Mouse (Mus musculus) regulatory T cell (primary cell): ENCODE measurements at regions not wholly inside any gene's neighbourhood (a gene's known extent, or its start where the extent isn't known, plus 50 kb on each side); places are given as distances from the start of the nearest gene placed in this dataset.

Experiments used
- in situ Hi-C: fragments of 300-600 bp; cut with MboI, MseI; formaldehyde crosslinking; loops from one replicate; pipeline ENCODE4 v1.15.1; 2025; ENCODE audit warnings: high pct_unique_total_duplicates

GRCm38 (mm10) chr15:88196539-88196938, 403.6 kb upstream of the Zdhhc25 start:
- in situ Hi-C loops = no loop called here

GRCm38 (mm10) chr15:88202736-88203135, 397.4 kb upstream of the Zdhhc25 start:
- in situ Hi-C loops = no loop called here

GRCm38 (mm10) chr15:88213356-88213755, 386.7 kb upstream of the Zdhhc25 start:
- in situ Hi-C loops = no loop called here

- in situ Hi-C loops = no loop called here
Measured at GRCm38 (mm10) chr15:88214286-88214685, 385.8 kb upstream of the Zdhhc25 start.

GRCm38 (mm10) chr15:88229456-88229855, 370.6 kb upstream of the Zdhhc25 start:
- in situ Hi-C loops = loop anchor here (10.0 kb wide), 1 partner anchor 915 kb away; no protein-coding TSS in a partner anchor

- in situ Hi-C loops = no loop called here
Measured at GRCm38 (mm10) chr15:88244606-88245005, 355.5 kb upstream of the Zdhhc25 start.

GRCm38 (mm10) chr15:88245496-88246246, 354.4 kb upstream of the Zdhhc25 start:
- in situ Hi-C loops = no loop called here

- in situ Hi-C loops = no loop called here
Measured at GRCm38 (mm10) chr15:88247974-88248625, 352.0 kb upstream of the Zdhhc25 start.

- in situ Hi-C loops = no loop called here
Measured at GRCm38 (mm10) chr15:88288051-88288450, 312.1 kb upstream of the Zdhhc25 start.

GRCm38 (mm10) chr15:88288696-88289095, 311.4 kb upstream of the Zdhhc25 start:
- in situ Hi-C loops = no loop called here

- in situ Hi-C loops = no loop called here
Measured at GRCm38 (mm10) chr15:88290740-88291363, 309.2 kb upstream of the Zdhhc25 start.

- in situ Hi-C loops = no loop called here
Measured at GRCm38 (mm10) chr15:88299061-88299460, 301.0 kb upstream of the Zdhhc25 start.

- in situ Hi-C loops = no loop called here
Measured at GRCm38 (mm10) chr15:88311158-88311557, 288.9 kb upstream of the Zdhhc25 start.

GRCm38 (mm10) chr15:88314810-88315459, 285.2 kb upstream of the Zdhhc25 start:
- in situ Hi-C loops = no loop called here

GRCm38 (mm10) chr15:88318048-88318447, 282.1 kb upstream of the Zdhhc25 start:
- in situ Hi-C loops = no loop called here

GRCm38 (mm10) chr15:88319527-88319926, 280.6 kb upstream of the Zdhhc25 start:
- in situ Hi-C loops = no loop called here

GRCm38 (mm10) chr15:88323584-88324375, 276.3 kb upstream of the Zdhhc25 start:
- in situ Hi-C loops = no loop called here

- in situ Hi-C loops = no loop called here
Measured at GRCm38 (mm10) chr15:88325108-88325507, 275.0 kb upstream of the Zdhhc25 start.

GRCm38 (mm10) chr15:88353206-88353605, 246.9 kb upstream of the Zdhhc25 start:
- in situ Hi-C loops = no loop called here

- in situ Hi-C loops = no loop called here
Measured at GRCm38 (mm10) chr15:88360375-88361035, 239.6 kb upstream of the Zdhhc25 start.

GRCm38 (mm10) chr15:88361351-88361750, 238.8 kb upstream of the Zdhhc25 start:
- in situ Hi-C loops = no loop called here
